Mouse (Mus musculus): ENCODE data around the gene 4931440F15Rik. TPM values are rescaled to one million over a fixed set of nuclear protein-coding genes. Genes with fewer than 3 reads are reported as not detected.

Gene 4931440F15Rik
- polyA plus RNA-seq, 1 experiment from 2014 or later: 0.08 TPM

DNA sequence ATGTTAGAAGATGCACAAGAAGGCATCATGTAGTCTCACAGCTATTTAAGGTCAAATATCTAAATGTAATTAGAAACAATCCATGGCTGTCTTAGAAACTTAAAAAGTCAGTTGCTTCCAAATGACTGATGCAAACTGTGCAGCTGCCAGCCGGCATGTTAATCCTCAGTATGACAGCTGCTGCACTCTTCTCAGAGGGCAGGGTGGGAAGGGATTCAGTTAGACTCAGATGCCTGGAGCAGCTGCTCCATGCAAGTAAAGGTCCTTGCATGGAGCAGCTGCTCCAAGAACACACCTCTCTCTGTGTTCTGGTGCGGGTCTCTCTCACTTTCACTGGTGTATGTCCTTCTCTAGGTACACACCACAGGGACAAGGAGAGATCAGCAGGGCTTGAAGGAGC, 51.2 kb downstream of the 4931440F15Rik start:
- H3K27ac ChIP-seq (ENCODE audit: low read depth, low read length): no peak overlapping the region
- no peak overlapping the region for H3K4me3 ChIP-seq (ENCODE audit: low read depth, low read length)
- H3K27me3 ChIP-seq (ENCODE audit: control insufficient read depth, insufficient read depth, low read length): no peaks in the 10 kb centered on the region
- H3K9me3 ChIP-seq (ENCODE audit: control insufficient read depth, low read length): no peaks in the 10 kb centered on the region
- ATAC-seq (ENCODE audit: low FRiP score) (peak; percentile 77; the same call in 1 of the 2 replicates), DNase-seq (ENCODE audit: low spot score) (peak; percentile 12)
- no peak overlapping the region for H3K9ac ChIP-seq (ENCODE audit: low read depth, low read length)
- 56% methylated on average over 2 of the region's 2 CpGs for WGBS
- no peak overlapping the region for H3K4me2 ChIP-seq (replicated peaks; ENCODE audit: low read depth, low read length)
- H3K36me3 ChIP-seq (ENCODE audit: control insufficient read depth, insufficient read depth, low read length): no peaks in the 10 kb centered on the region
- H3K4me1 ChIP-seq (replicated peaks; ENCODE audit: control insufficient read depth, insufficient read depth, low read length): no peaks in the 10 kb centered on the region

Other genes starting within 250 kb of the 4931440F15Rik start
- 73.7 and 83.9 TPM in 2 replicates for gene Rtn4, start 132.7 kb downstream of the 4931440F15Rik start, polyA plus RNA-seq (2014; fragmentation: Nextera tagmentation; extraction: Ambion mirVana)
- gene Eml6, start 200.4 kb upstream of the 4931440F15Rik start, polyA plus RNA-seq (2014; fragmentation: Nextera tagmentation; extraction: Ambion mirVana): 0.71 and 1.0 TPM in 2 replicates

Measured in hindbrain, embryonic 11.5 days (tissue).